10 mouse cellular contexts compared by ENCODE assay signal in genomic region chr1:134073061-134073564, GRCm38 (mm10). TPM values are rescaled to one million over a fixed set of nuclear protein-coding genes. Genes with fewer than 3 reads are reported as not detected.
DNase-seq lines count a peak whose midpoint lies in the region; ATAC-seq and TF ChIP-seq lines count a peak whose summit lies in the region.
"Had no signal": no experiment of that assay in that cellular context is flagged by ENCODE, and none has a peak within 500 bp of the region (broad histone marks: within the 10 kb centered on the region; RNA-seq: fewer than 3 reads in every experiment).

No protein-coding gene starts in this region.

- H3K9ac ChIP-seq in kidney, embryonic 14.5 days (ENCODE audit: low read depth, low read length) = no peak overlapping the region
- peak overlapping the region; percentile 20; the same call in 1 of the 2 replicates for H3K9ac ChIP-seq in MEL (ENCODE audit: control insufficient read depth, low read depth, low read length, poor library complexity, severe bottlenecking)
- H3K9ac ChIP-seq in liver, postnatal 0 days (replicated peaks) = peak overlapping the region; percentile 43

- H3K27me3 ChIP-seq in kidney, embryonic 14.5 days (ENCODE audit: control insufficient read depth, insufficient read depth, low read length) = no peaks in the 10 kb centered on the region
- no peaks in the 10 kb centered on the region for H3K27me3 ChIP-seq in MEL (ENCODE audit: control insufficient read depth in 1 of 2, insufficient read depth in 2 of 2, low read length in 2 of 2)
- no peaks in the 10 kb centered on the region for H3K27me3 ChIP-seq in liver, postnatal 0 days (ENCODE audit: insufficient read depth, low read length)

- WGBS in kidney, embryonic 14.5 days = 82% methylated on average over 6 of the region's 6 CpGs
- 45% methylated on average over 6 of the region's 6 CpGs for WGBS in liver, postnatal 0 days (ENCODE audit: insufficient replicate concordance)

- H3K4me1 ChIP-seq in kidney, embryonic 14.5 days (ENCODE audit: control insufficient read depth, insufficient read depth, low read length) = peaks cover 54% of the 10 kb centered on the region
- H3K4me1 ChIP-seq in MEL (ENCODE audit: control insufficient read depth in 1 of 2, insufficient read depth in 2 of 2, low read length in 2 of 2) = peaks cover 19 to 41% of the 10 kb centered on the region in 2 experiments
- peaks cover 67% of the 10 kb centered on the region for H3K4me1 ChIP-seq in liver, postnatal 0 days (ENCODE audit: insufficient read depth)

- H3K9me3 ChIP-seq in kidney, embryonic 14.5 days (ENCODE audit: control insufficient read depth, low read length) = no peaks in the 10 kb centered on the region
- H3K9me3 ChIP-seq in MEL (replicated peaks; ENCODE audit: insufficient read depth, low read length) = no peaks in the 10 kb centered on the region
- no peaks in the 10 kb centered on the region for H3K9me3 ChIP-seq in liver, postnatal 0 days (ENCODE audit: low read length)
- H3K9me3 ChIP-seq: limb, embryonic 10.5 days had no signal

- no peak for TF ChIP-seq POLR2A in MEL (IDR thresholded peaks at IDR 0.05; ENCODE audit: control insufficient read depth in 1 of 2, insufficient read depth in 1 of 2, low read depth in 1 of 2, low read length in 2 of 2, poor library complexity in 1 of 2)

- no peak for TF ChIP-seq CTCF in MEL (IDR thresholded peaks at IDR 0.05 in 2 of 3, conservative IDR thresholded peaks at IDR 0.05 in 1 of 3; ENCODE audit: control insufficient read depth in 1 of 3, insufficient read depth in 1 of 3, low read depth in 2 of 3, low read length in 3 of 3, poor library complexity in 1 of 3, severe bottlenecking in 1 of 3)
- TF ChIP-seq CTCF in liver, postnatal 0 days (IDR thresholded peaks at IDR 0.05; ENCODE audit: low read depth) = no peak

- peaks cover 9% of the 10 kb centered on the region; the same call in 1 of the 2 replicates for H3K36me3 ChIP-seq in kidney, embryonic 14.5 days (ENCODE audit: control insufficient read depth, insufficient read depth, low read length)
- H3K36me3 ChIP-seq in MEL (ENCODE audit: control insufficient read depth in 1 of 2, insufficient read depth in 2 of 2, low read length in 2 of 2) = peaks cover 0 to 35% of the 10 kb centered on the region in 2 experiments; a peak in 2 of 4 replicates
- H3K36me3 ChIP-seq in liver, postnatal 0 days (replicated peaks; ENCODE audit: insufficient read depth, low read length) = peaks cover 38% of the 10 kb centered on the region

- no peak for DNase-seq in kidney, adult 11 months
- peak; percentile 92 for DNase-seq in MEL (ENCODE audit: low read depth, low spot score)
- DNase-seq in c-Kit-positive CD71-positive TER-119-positive erythroid progenitor cells, embryonic 14.5 days (ENCODE audit: low spot score) = peak; percentile 85
- peak; percentile 63 for DNase-seq in liver, postnatal 0 days
- no peak for DNase-seq in embryo, embryonic 10 days (ENCODE audit: low spot score)
- no peak for DNase-seq in right cerebral cortex, postnatal 25 days

- H3K79me2 ChIP-seq in MEL (ENCODE audit: control insufficient read depth, insufficient read depth, low read length, poor library complexity) = no peaks in the 10 kb centered on the region

- 0 out of 2 replicates have a peak overlapping the region, but pooled peaks have one; percentile 11 for H3K27ac ChIP-seq in kidney, embryonic 14.5 days (ENCODE audit: low read depth, low read length)
- peak overlapping the region; percentile 70 for H3K27ac ChIP-seq in MEL (ENCODE audit: control insufficient read depth, low read depth, low read length)
- H3K27ac ChIP-seq in liver, postnatal 0 days (ENCODE audit: low read depth) = peak overlapping the region; percentile 75
- H3K27ac ChIP-seq: limb, embryonic 10.5 days had no signal

- no peak overlapping the region for H3K4me3 ChIP-seq in kidney, embryonic 14.5 days (ENCODE audit: low read length)
- no peak overlapping the region for H3K4me3 ChIP-seq in MEL (ENCODE audit: control insufficient read depth in 1 of 2, insufficient read depth in 1 of 2, low read depth in 2 of 2, low read length in 2 of 2)
- H3K4me3 ChIP-seq in liver, postnatal 0 days (ENCODE audit: low read depth, low read length) = peak overlapping the region; percentile 28
- H3K4me3 ChIP-seq: limb, embryonic 10.5 days had no signal

- peak; percentile 99 for TF ChIP-seq EP300 in MEL (IDR thresholded peaks at IDR 0.05; ENCODE audit: low read depth in 1 of 2, low read length in 2 of 2)
- TF ChIP-seq EP300 in liver, postnatal 0 days (IDR thresholded peaks at IDR 0.05; ENCODE audit: low read depth) = peak; percentile 99

- no peak for ATAC-seq in kidney, embryonic 14.5 days (ENCODE audit: low FRiP score, low TSS enrichment)
- ATAC-seq in liver, postnatal 0 days = peak; percentile 60
- ATAC-seq in activated CD4-positive, CD25-positive, alpha-beta regulatory T cell, adult 4 months = no peak
- ATAC-seq: intestine, embryonic 16.5 days had no signal

- TF ChIP-seq RAD21 in MEL (IDR thresholded peaks at IDR 0.05; ENCODE audit: low read depth, low read length) = no peak

- no peak overlapping the region for H3K4me2 ChIP-seq in kidney, embryonic 14.5 days (replicated peaks; ENCODE audit: low read depth, low read length)
- peak overlapping the region; percentile 80 for H3K4me2 ChIP-seq in liver, postnatal 0 days (ENCODE audit: low read depth, low read length)

TF ChIP-seq in MEL, 35 proteins besides CTCF, POLR2A, EP300 and RAD21 (continues in another document):
- TF ChIP-seq CHD1 (IDR thresholded peaks at IDR 0.05; ENCODE audit: low read depth, low read length) (no peak), ELF1 (IDR thresholded peaks at IDR 0.05; ENCODE audit: low read depth, low read length) (peak; percentile 70), ZC3H11A (IDR thresholded peaks at IDR 0.05; ENCODE audit: low read depth, low read length) (no peak), TBP (IDR thresholded peaks at IDR 0.05; ENCODE audit: low read depth, low read length) (no peak), KAT2A (conservative IDR thresholded peaks at IDR 0.05; ENCODE audit: low read depth, low read length) (0 out of 2 replicates have a peak, but pooled peaks have one; percentile 29), ETS1 (IDR thresholded peaks at IDR 0.05; ENCODE audit: low read depth, low read length) (peak; percentile 99), E2F4 (IDR thresholded peaks at IDR 0.05; ENCODE audit: borderline replicate concordance, low read depth, low read length) (no peak), TCF12 (IDR thresholded peaks at IDR 0.05; ENCODE audit: low read depth, low read length) (peak; percentile 100), MXI1 (IDR thresholded peaks at IDR 0.05; ENCODE audit: low read depth, low read length) (peak; percentile 71), JUND (IDR thresholded peaks at IDR 0.05; ENCODE audit: low read depth, low read length) (no peak), ZMIZ1 (IDR thresholded peaks at IDR 0.05; ENCODE audit: low read depth, low read length) (peak; percentile 77; the same call in 1 of the 2 replicates), USF1 (IDR thresholded peaks at IDR 0.05; ENCODE audit: low read depth, low read length) (peak; percentile 35; the same call in 1 of the 2 replicates), GABPA (IDR thresholded peaks at IDR 0.05; ENCODE audit: low read depth, low read length) (no peak), HCFC1 (IDR thresholded peaks at IDR 0.05; ENCODE audit: low read depth, low read length) (peak; percentile 66; the same call in 1 of the 2 replicates), CHD2 (IDR thresholded peaks at IDR 0.05; ENCODE audit: low read length) (peak; percentile 55), USF2 (IDR thresholded peaks at IDR 0.05; ENCODE audit: borderline replicate concordance in 1 of 2, insufficient read depth in 1 of 2, low read depth in 1 of 2, low read length in 2 of 2) (no peak), MAZ (IDR thresholded peaks at IDR 0.05; ENCODE audit: low read depth, low read length) (peak; percentile 97), POLR2AphosphoS5 (IDR thresholded peaks at IDR 0.05; ENCODE audit: borderline replicate concordance, low read depth, low read length) (no peak), UBTF (IDR thresholded peaks at IDR 0.05; ENCODE audit: borderline replicate concordance, insufficient read depth, low read depth, low read length) (no peak), POLR2AphosphoS2 (IDR thresholded peaks at IDR 0.05; ENCODE audit: low read length) (peak; percentile 66; the same call in 1 of the 2 replicates), BHLHE40 (IDR thresholded peaks at IDR 0.05; ENCODE audit: borderline replicate concordance, low read depth, low read length) (peak; percentile 83), SMC3 (IDR thresholded peaks at IDR 0.05; ENCODE audit: low read depth, low read length) (no peak), MAFK (IDR thresholded peaks at IDR 0.05; ENCODE audit: borderline replicate concordance, low read depth, low read length) (peak; percentile 88; the same call in 1 of the 2 replicates), TAL1 (IDR thresholded peaks at IDR 0.05; ENCODE audit: low read length) (peak; percentile 98)

RNA-seq across cellular contexts. Expression of gene Btg2, which starts 5.8 kb away (rescaled TPM):
- 20.8 and 28.6 TPM in 2 replicates for polyA plus RNA-seq in kidney, embryonic 14.5 days (2014; fragmentation: Nextera tagmentation; extraction: Ambion mirVana)
- total RNA-seq in MEL (2012; rRNA removed) = 2.1 and 2.7 TPM in 2 replicates
- polyA plus RNA-seq in MEL (2012; ENCODE audit: insufficient read depth in 1 of 2, insufficient read length in 2 of 2, low read depth in 1 of 2, low replicate concordance in 2 of 2, missing spikeins in 1 of 2) = 1 to 10 TPM in 1 of 2 experiments, not detected in 1; 3.6 TPM
- polyA plus RNA-seq in liver, postnatal 0 days (2015; fragmentation: Nextera tagmentation; extraction: Ambion mirVana) = 60.1 and 62.6 TPM in 2 replicates
- polyA plus RNA-seq in activated CD4-positive, CD25-positive, alpha-beta regulatory T cell, adult 4 months (2017; shearing (Covaris generic)) = 100 to 1,000 TPM; 174 to 181 TPM

RNA-seq across cellular contexts. Expression of gene Fmod, which starts 36.1 kb away (rescaled TPM):
- polyA plus RNA-seq in kidney, embryonic 14.5 days (2014; fragmentation: Nextera tagmentation; extraction: Ambion mirVana) = 1.7 and 4.0 TPM in 2 replicates
- total RNA-seq in MEL (2012; rRNA removed) = not detected in 2 replicates
- not detected for polyA plus RNA-seq in MEL (2012; ENCODE audit: insufficient read depth in 1 of 2, insufficient read length in 2 of 2, low read depth in 1 of 2, low replicate concordance in 2 of 2, missing spikeins in 1 of 2)
- polyA plus RNA-seq in liver, postnatal 0 days (2015; fragmentation: Nextera tagmentation; extraction: Ambion mirVana) = 1.6 TPM in 2 replicates
- not detected for polyA plus RNA-seq in activated CD4-positive, CD25-positive, alpha-beta regulatory T cell, adult 4 months (2017; shearing (Covaris generic))

RNA-seq across cellular contexts. Expression of gene Chit1, which starts 37.9 kb away (rescaled TPM):
- 0.14 and 0.28 TPM in 2 replicates for polyA plus RNA-seq in kidney, embryonic 14.5 days (2014; fragmentation: Nextera tagmentation; extraction: Ambion mirVana)
- total RNA-seq in MEL (2012; rRNA removed) = not detected in 2 replicates
- not detected for polyA plus RNA-seq in MEL (2012; ENCODE audit: insufficient read depth in 1 of 2, insufficient read length in 2 of 2, low read depth in 1 of 2, low replicate concordance in 2 of 2, missing spikeins in 1 of 2)
- polyA plus RNA-seq in liver, postnatal 0 days (2015; fragmentation: Nextera tagmentation; extraction: Ambion mirVana) = 0.26 TPM in 2 replicates
- polyA plus RNA-seq in activated CD4-positive, CD25-positive, alpha-beta regulatory T cell, adult 4 months (2017; shearing (Covaris generic)) = not detected
- polyA plus RNA-seq: intestine, embryonic 16.5 days; limb, embryonic 10.5 days had no signal

Comparison
In these comparisons a context has a peak if more than half of its experiments do, and no peak if none do; other contexts are left out.
1. H3K27ac ChIP-seq: peak in every context shown above with its lines; median percentile 75 in liver, postnatal 0 days; 70 in MEL; 11 in kidney, embryonic 14.5 days.
2. DNase-seq: peak in MEL (single experiment), c-Kit-positive CD71-positive TER-119-positive erythroid progenitor cells, embryonic 14.5 days (single experiment) and liver, postnatal 0 days (single experiment); none in kidney, adult 11 months (single experiment), embryo, embryonic 10 days (single experiment) and right cerebral cortex, postnatal 25 days (single experiment).